Mouse (Mus musculus) kidney, embryonic 16.5 days (tissue): ENCODE results near the gene Bcl7b. TPM values are rescaled to one million over a fixed set of nuclear protein-coding genes. Genes with fewer than 3 reads are reported as not detected.

ENCODE experiments used
- ATAC-seq: fragments of 200-750 bp; cut with Nextera tagmentation; 2 replicates; pipeline ENCODE4 v1.8.0; 2017; ENCODE audit warnings: moderate TSS enrichment; ENCODE audit not compliant: low FRiP score, low TSS enrichment
- H3K27ac ChIP-seq: fragments of 300-500 bp; sonication (generic); 2 replicates; pipeline ENCODE4 v1.5.1; 2014; ENCODE audit warnings: low read length
- H3K27me3 ChIP-seq: fragments of 300-500 bp; sonication (generic); 2 replicates; pipeline ENCODE4 v1.6.1; 2014; ENCODE audit warnings: low read length, control low read depth, mixed read lengths; ENCODE audit not compliant: insufficient read depth
- H3K36me3 ChIP-seq: fragments of 300-500 bp; sonication (generic); 2 replicates; pipeline ENCODE4 v1.6.1; 2014; ENCODE audit warnings: low read length, control low read depth, mixed read lengths; ENCODE audit not compliant: insufficient read depth
- H3K4me1 ChIP-seq: fragments of 300-500 bp; sonication (generic); 2 replicates; pipeline ENCODE4 v1.6.1; 2014; ENCODE audit warnings: low read length, control low read depth, mixed read lengths; ENCODE audit not compliant: insufficient read depth
- H3K4me2 ChIP-seq: fragments of 300-500 bp; sonication (generic); replicated peaks from 2 replicates; pipeline ENCODE4 v1.6.1; 2014; ENCODE audit warnings: low read depth, low read length
- H3K4me3 ChIP-seq: fragments of 300-500 bp; sonication (generic); 2 replicates; pipeline ENCODE4 v1.5.1; 2014; ENCODE audit warnings: mild to moderate bottlenecking, low read length
- H3K9ac ChIP-seq: fragments of 300-500 bp; sonication (generic); replicated peaks from 2 replicates; pipeline ENCODE4 v1.6.1; 2014; ENCODE audit warnings: low read length
- H3K9me3 ChIP-seq: fragments of 300-500 bp; sonication (generic); 2 replicates; pipeline ENCODE4 v1.6.1; 2016; ENCODE audit warnings: low read length, control low read depth
- WGBS: fragments of 180-500 bp; shearing (Covaris S2); extraction: QIAGEN DNeasy Blood & Tissue Kit; methylation state at CpG from one replicate; pipeline ENCODE4 v1.1.7; 2014; 5-methylcytosine and 5-hydroxymethylcytosine counted together
- polyA plus RNA-seq: library from polyadenylated mRNA; unstranded; fragments of >200 nt; fragmentation: Nextera tagmentation; extraction: Ambion mirVana; gene quantifications from 2 replicates; pipeline ENCODE4 v1.2.1, GENCODE M21; 2015

The Bcl7b gene
- polyA plus RNA-seq, 1 experiment from 2014 or later, result 57.6 TPM

DNA sequence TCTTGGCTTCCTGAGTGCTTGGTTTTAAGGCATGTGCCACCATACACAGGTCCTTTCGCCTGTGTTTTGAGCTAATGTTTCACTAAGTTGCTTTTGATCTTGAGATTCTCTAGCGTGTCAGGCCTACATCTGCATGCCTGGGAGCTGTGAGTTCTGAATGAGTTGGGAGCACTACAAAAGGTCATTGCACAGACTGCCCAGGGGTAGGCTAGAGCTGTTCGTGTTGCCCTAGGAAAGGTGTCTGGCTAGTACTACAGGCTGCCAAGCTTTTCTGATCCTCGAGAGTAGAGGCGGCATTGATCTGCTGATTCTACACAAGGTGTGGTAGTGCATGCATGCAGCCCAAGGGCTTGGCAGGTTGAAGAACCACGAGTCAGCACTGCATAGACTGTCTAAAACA, 5.3 kb upstream of the Bcl7b start:
- Histone ChIP-seq H3K9me3 (no peaks in the 10 kb centered on the region), H3K9ac (no peak overlapping the region), H3K4me3 (no peak overlapping the region), H3K36me3 (peaks cover 38% of the 10 kb centered on the region), H3K27me3 (no peaks in the 10 kb centered on the region), H3K27ac (peak overlapping the region; percentile 91), H3K4me2 (no peak overlapping the region), H3K4me1 (peaks cover 16% of the 10 kb centered on the region)
- peak; percentile 85 for ATAC-seq
- WGBS, result 67% methylated on average over 6 of the region's 6 CpGs

DNA sequence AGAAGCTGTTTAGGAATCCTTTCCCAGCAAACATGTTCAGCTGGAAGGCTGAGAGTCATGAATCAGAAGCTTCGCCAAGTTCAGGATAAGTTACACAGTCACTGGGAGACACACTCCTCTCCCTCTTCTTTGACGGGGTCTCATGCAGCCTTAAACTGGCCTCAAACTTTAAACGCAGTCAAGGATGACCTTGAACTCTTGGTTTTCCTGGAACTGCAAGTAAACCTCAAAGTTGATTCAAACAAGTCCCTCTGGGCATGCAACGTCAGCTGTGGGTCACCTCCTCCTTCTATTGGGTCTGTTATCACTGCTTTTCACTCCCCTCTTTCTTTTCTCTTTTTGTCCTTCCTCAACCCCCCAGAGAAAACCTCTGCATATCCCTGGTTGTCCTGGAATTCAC, 1.2 kb upstream of the Bcl7b start:
- H3K27me3 ChIP-seq, result no peaks in the 10 kb centered on the region

DNA sequence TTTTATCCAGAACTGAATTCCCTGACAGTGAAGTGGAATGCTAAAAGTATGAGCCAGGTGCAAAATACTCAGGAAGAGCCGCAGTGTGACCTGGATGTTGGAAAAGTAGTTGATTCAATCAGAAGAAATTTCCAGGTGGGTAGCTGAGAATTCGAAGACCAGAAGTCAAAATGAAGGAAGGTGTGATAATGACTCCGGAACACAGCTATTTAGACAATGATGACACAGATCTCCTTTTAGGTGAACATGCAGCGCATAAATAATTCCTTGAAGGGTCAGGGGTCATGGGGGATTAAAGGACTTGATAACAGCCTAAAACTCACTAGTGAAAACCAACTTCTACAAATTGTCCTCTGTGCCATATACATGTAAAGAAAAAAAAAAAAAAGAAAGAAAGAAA, 614 bp upstream of the Bcl7b start:
- Histone ChIP-seq H3K27ac (no peak overlapping the region), H3K4me2 (no peak overlapping the region), H3K4me3 (no peak overlapping the region), H3K36me3 (0 out of 2 replicates have a peak, but pooled peaks cover 10% of the 10 kb centered on the region), H3K9ac (no peak overlapping the region), H3K4me1 (peaks cover 16% of the 10 kb centered on the region), H3K9me3 (no peaks in the 10 kb centered on the region), H3K27me3 (no peaks in the 10 kb centered on the region)
- WGBS, result 97% methylated on average over 4 of the region's 4 CpGs
- ATAC-seq, result no peak

More for the DNA sequence above, 1.2 kb upstream of the Bcl7b start:
- H3K4me2 ChIP-seq, result no peak overlapping the region
- no peak overlapping the region for H3K4me3 ChIP-seq
- peaks cover 21% of the 10 kb centered on the region for H3K4me1 ChIP-seq
- no peak overlapping the region for H3K9ac ChIP-seq
- ATAC-seq, result no peak
- no peak overlapping the region for H3K27ac ChIP-seq
- H3K36me3 ChIP-seq, result 0 out of 2 replicates have a peak, but pooled peaks cover 8% of the 10 kb centered on the region
- no peaks in the 10 kb centered on the region for H3K9me3 ChIP-seq
- WGBS, result 71% methylated on average over 4 of the region's 4 CpGs

DNA sequence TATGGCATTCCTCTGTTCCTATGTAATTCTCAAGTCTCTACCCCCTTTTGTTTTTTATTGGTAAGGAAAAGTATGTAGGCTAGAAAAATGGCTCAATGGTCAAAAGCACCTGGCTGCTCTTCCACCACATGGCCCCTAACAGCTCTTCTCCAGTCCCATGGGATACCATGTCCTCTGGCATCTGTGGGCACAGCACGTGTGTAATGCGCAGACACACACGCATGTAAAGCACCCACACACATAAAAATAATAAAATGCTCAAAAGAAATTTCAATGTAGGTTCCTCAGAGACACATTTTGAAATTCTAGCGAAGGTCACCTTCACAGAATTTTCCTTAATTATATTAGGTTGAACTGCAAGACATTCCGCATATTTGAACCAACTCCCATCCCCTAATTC, 1.4 kb downstream of the Bcl7b start:
- Histone ChIP-seq H3K27me3 (no peaks in the 10 kb centered on the region), H3K9ac (peak overlapping the region; percentile 80), H3K9me3 (no peaks in the 10 kb centered on the region), H3K4me3 (peak overlapping the region; percentile 68), H3K27ac (peak overlapping the region; percentile 90; the same call in 1 of the 2 replicates), H3K36me3 (peaks cover 26% of the 10 kb centered on the region), H3K4me1 (peaks cover 8% of the 10 kb centered on the region), H3K4me2 (peak overlapping the region; percentile 90)
- 87% methylated on average over 5 of the region's 5 CpGs for WGBS
- no peak for ATAC-seq

DNA sequence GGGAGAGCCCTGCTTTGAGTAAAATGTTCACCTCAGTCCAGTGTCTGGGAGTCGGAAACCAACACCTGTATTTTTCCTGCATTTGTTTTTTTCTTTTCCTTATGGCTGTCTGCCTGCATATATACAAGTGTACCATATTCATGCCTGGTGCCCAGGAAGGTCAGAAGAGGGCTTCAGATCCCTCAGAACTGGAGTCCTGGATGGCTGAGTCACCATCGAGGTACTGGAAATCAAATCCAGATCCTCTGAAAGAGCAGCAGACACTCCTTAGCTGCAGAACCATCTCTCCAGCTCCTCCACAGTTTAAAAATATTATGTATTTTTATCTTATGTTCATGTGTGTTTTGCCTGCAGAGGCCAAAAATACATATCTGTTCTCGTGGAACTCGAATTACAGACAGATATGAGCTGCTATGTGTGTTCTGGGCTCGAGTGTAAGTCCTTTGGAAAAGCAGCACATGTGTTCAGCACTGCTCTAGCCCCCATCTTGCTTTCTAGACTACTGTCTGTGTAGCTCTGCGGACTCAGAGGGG, 3.7 kb downstream of the Bcl7b start:
- H3K27me3 ChIP-seq, result no peaks in the 10 kb centered on the region
- no peak for ATAC-seq
- H3K4me2 ChIP-seq, result no peak overlapping the region
- no peaks in the 10 kb centered on the region for H3K9me3 ChIP-seq
- no peak overlapping the region for H3K9ac ChIP-seq
- H3K4me1 ChIP-seq, result peaks cover 8% of the 10 kb centered on the region
- H3K27ac ChIP-seq, result no peak overlapping the region
- 93% methylated on average over 6 of the region's 6 CpGs for WGBS
- peaks cover 38% of the 10 kb centered on the region for H3K36me3 ChIP-seq
- H3K4me3 ChIP-seq, result no peak overlapping the region

DNA sequence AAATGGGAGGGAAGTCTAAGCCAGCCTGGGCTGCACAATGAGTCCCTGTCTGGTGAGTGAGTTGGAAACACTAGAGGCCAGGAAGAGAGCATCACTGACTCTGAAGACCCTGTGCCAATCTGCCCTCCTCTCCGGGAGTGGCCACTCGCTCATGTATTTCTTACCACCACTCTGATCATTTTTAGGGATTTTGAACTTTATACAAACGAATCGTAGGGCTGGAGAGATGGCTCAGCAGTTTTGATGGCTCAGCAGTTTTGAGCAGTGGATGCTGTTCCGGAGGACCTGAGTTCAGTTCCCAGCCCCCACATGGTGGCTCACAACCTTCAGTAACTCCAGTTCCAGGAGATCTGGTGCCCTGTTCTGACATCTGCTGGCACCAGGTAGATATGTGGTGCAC, 4.9 kb downstream of the Bcl7b start:
- no peak overlapping the region for H3K4me2 ChIP-seq
- H3K27me3 ChIP-seq, result no peaks in the 10 kb centered on the region
- peaks cover 8% of the 10 kb centered on the region for H3K4me1 ChIP-seq
- no peak overlapping the region for H3K4me3 ChIP-seq
- peaks cover 49% of the 10 kb centered on the region for H3K36me3 ChIP-seq
- no peaks in the 10 kb centered on the region for H3K9me3 ChIP-seq
- WGBS, result 93% methylated on average over 5 of the region's 5 CpGs
- no peak for ATAC-seq
- no peak overlapping the region for H3K27ac ChIP-seq
- no peak overlapping the region for H3K9ac ChIP-seq

DNA sequence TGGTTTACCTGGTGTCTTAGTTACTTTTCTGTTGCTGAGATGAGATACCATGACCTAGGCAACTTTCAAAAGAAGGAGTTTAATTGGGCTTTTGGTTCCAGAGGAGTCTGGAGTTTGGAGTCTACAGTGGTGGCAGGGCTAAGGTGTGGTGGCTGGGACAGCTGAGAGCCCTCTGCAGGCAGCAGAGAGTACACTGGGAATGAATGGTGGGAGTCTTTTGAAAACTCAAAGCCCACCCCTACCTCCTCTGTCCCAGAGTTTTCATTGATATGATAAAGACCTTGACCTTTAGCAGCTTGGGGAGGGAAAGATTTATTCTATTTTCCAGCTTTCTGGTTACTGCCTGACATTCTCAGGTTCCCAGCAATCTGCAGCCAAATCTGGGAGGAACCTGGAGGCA, 7.0 kb downstream of the Bcl7b start:
- no peak overlapping the region for H3K27ac ChIP-seq
- no peak overlapping the region for H3K4me2 ChIP-seq
- H3K4me1 ChIP-seq, result no peaks in the 10 kb centered on the region
- no peaks in the 10 kb centered on the region for H3K27me3 ChIP-seq
- no peak overlapping the region for H3K4me3 ChIP-seq
- no peak for ATAC-seq
- H3K9me3 ChIP-seq, result no peaks in the 10 kb centered on the region
- H3K36me3 ChIP-seq, result peaks cover 66% of the 10 kb centered on the region
- no peak overlapping the region for H3K9ac ChIP-seq

DNA sequence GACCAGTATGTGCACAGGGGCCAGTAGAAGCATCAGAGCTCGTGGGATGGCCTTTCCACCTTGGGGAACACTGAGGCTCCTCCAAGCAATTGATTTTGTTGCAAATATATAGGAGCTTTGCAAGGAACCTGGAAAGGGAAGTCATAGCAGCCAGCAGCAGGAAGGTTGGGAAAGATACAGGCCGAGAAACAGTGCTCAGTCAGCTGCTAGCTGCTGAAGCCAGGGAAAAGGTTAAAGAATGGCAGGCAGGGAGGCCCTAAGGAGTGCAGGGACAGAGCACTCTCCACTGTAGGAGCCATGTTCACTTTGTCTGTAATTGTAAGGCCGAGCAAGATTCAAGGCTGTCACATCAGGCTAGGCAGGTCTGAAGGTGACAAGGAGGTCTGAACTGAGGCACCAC, 10.4 kb downstream of the Bcl7b start:
- no peaks in the 10 kb centered on the region for H3K4me1 ChIP-seq
- peaks cover 74% of the 10 kb centered on the region for H3K36me3 ChIP-seq
- H3K27me3 ChIP-seq, result no peaks in the 10 kb centered on the region
- 85% methylated on average over 3 of the region's 3 CpGs for WGBS
- H3K9ac ChIP-seq, result no peak overlapping the region
- H3K9me3 ChIP-seq, result no peaks in the 10 kb centered on the region
- H3K27ac ChIP-seq, result no peak overlapping the region
- no peak overlapping the region for H3K4me3 ChIP-seq
- no peak for ATAC-seq
- H3K4me2 ChIP-seq, result no peak overlapping the region

DNA sequence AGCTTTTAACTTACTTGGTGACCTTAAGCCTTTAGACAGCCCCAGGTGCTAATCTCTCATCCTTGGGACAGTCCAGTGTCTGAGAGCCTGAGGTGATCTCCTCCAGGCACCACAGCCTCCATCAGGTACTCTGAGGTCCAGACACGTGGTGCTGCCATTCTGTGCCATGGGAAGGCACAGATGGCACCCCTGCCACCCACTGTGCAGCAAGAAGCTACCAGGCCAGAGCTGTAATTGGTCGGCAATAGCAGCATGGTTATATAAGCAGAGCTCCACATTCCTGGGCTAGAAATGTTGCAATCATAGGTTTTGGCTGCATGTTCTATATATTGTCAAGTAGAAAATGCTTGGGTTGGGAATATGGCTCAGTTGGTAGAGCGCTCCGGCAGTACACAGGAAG, 10.9 kb downstream of the Bcl7b start:
- Histone ChIP-seq H3K4me2 (no peak overlapping the region), H3K4me1 (no peaks in the 10 kb centered on the region), H3K9me3 (no peaks in the 10 kb centered on the region), H3K9ac (no peak overlapping the region), H3K36me3 (peaks cover 70% of the 10 kb centered on the region), H3K4me3 (no peak overlapping the region), H3K27ac (no peak overlapping the region), H3K27me3 (no peaks in the 10 kb centered on the region)
- WGBS, result 89% methylated on average over 4 of the region's 4 CpGs
- ATAC-seq, result 0 out of 2 replicates have a peak, but pooled peaks have one; percentile 42

DNA sequence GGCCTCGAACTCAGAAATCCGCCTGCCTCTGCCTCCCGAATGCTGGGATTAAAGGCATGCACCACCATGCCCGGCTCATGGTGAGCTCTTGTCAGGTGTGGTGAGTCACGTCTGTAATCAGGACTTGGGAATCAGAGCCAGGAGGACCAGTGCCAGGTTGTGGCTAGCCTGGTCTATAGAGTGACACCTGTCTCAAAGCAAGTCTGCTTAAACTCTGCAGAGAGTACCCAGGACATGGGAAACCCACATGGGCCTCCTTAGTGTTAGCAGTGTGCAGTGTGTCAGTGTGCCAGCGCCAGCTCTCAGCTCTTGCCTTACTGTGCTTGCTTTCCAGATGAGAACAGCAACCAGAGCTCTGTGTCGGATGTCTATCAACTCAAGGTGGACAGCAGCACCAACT, 11.5 kb downstream of the Bcl7b start:
- Histone ChIP-seq H3K4me2 (no peak overlapping the region), H3K27ac (no peak overlapping the region), H3K9me3 (no peaks in the 10 kb centered on the region), H3K4me1 (no peaks in the 10 kb centered on the region), H3K4me3 (no peak overlapping the region), H3K27me3 (no peaks in the 10 kb centered on the region), H3K9ac (no peak overlapping the region), H3K36me3 (peaks cover 66% of the 10 kb centered on the region)
- no peak for ATAC-seq
- WGBS, result 93% methylated on average over 6 of the region's 7 CpGs
